Mouse (Mus musculus): ENCODE data around the gene Lrrfip2.

DNA sequence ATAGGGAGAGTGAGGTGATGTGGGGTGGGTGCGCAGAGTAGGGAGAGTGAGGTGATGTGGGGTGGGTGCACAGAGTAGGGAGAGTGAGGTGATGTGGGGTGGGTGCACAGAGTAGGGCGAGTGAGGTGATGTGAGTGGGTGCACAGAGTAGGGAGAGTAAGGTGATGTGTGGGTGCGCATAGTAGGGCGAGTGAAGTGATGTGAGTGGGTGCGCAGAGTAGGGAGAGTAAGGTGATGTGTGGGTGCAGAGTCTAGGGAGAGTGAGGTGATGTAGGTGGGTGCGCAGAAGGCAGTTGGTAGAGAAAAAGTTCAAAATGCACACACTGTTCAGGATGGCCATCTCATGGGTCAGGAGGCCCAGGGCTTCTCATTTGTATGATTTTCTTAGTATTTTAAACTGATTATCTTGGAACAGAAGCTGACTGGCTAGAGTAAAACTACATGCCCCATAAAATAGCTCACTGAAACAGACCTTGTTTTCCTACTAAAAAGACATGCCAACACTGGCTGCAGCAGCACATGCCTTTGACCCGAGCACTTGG lies 91.8 kb downstream of the Lrrfip2 start:
- TF ChIP-seq TAL1 (IDR thresholded peaks at IDR 0.05; ENCODE audit: low read length) (no peak), GATA1 (IDR thresholded peaks at IDR 0.05; ENCODE audit: low read length) (no peak)
